Mouse (Mus musculus) heart, adult 9 months (tissue): Measurements from ENCODE around the gene Gm8765.
"Not testable (repeated sequence)": the region's sequence is repeated elsewhere in the genome, so short reads cannot be mapped to it uniquely, and the experiment has no call there.

ENCODE experiments used
- DNase-seq, 2 experiments: peaks; one replicate each; pipeline ENCODE4 v3.0.0; 2022; ENCODE audit warnings: low spot score in 2 of 2

The Gm8765 gene

DNA sequence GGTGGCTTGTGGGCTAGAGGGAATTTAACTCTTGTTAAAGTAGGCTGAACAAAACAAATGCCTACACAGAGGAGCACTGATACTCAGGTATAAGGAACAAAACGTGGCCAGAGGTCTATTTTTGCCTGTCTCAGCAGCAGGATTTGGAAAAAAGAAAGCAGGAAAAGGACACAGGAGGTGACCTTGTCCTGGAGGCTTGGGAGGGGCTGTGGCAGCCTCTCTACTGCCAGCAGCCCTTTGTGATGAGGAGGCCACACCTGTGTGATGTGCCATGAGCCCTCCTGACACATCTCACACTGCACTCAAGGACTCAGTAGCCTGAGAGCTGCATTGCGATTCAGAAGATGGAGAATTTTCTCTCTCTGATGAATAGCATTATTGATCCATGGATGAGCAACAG, at the start of gene Gm8765:
Gm8765 (plus strand) TSS at position 301 of the 400 bp plus-strand sequence.
- DNase-seq: not testable (repeated sequence)

DNA sequence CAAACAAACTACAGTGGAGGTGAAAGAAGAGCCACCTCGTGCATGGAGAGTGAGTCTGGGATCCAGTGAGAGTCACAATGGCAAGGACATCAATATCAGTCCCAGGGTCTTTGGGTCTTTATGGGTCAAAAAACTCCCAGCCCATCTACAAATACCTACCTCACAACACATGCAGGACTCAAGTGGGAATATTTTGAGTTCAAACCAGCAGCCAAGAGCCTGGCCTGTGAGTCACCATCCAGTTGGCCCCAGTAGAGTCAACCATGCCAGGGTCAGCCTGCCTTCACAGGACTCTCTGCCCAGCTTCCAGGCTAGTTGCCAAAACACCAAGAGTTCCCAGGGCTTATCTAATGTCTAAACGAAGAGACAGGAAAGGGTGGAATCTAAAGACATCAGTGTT, 49.3 kb upstream of the Gm8765 start:
- DNase-seq: peak in 1 of 2 experiments; percentile 2

DNA sequence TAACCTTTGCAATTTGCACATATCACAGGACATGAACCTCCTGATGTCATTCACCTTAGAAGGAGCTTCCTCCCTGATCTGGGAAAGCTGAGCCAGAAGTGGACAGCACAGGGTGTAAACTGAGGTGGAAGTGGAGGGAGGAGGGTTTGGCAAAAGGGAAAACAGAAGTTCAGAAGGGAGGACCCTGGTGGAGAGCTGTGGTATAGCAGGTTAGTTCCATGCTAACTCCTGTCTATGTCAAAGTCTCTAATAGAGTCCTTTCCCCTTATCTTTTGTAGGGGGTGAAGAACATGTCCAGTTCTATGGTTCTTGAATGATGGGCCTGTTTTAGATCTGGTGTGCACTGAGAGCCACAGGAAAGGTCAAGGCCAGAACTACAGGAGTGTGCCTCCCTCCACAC, 52.2 kb downstream of the Gm8765 start:
- DNase-seq: not testable (repeated sequence)

DNA sequence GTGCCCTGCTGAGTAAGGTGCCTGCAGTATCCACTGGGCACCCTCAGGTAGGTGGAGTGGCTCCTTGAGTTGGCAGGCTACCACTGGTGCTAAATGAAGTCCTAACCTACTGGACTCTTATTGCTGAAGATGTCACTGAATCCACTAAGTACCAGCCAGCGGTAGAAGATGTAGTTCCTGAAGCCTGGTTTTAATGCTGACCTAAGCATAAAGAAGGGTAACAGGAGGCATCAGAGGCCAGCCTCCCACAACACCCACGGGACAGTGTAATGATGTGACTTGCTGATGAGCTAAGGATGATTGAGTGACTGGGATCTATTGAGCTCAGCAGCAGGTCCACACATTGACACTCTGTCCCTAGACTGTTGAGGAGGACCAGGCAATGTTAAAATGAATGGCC, 53.6 kb downstream of the Gm8765 start:
- no peak for DNase-seq

DNA sequence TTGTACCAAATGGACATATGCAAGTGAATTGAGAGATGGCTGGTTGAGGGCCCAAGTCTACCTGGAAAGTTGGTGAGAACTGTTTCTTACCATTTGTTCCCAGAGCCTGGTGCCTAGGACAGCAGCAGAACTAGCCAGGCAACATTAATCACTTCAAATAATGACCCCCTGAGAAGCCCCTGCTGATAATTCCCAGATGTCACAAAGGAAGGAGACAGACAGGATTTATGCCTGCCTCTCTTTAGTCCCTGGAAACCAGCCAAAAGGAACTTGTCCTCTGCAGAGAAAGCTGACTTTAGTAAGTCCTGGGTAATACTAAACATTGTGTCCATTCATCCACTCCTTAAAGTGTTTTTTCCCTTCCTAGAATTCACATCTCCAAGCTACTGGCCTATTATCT, 54.8 kb downstream of the Gm8765 start:
- DNase-seq: not testable (repeated sequence)
